Mouse (Mus musculus) frontal cortex, adult (tissue): Measurements from ENCODE around the gene Ttc4.

Experiments used
- ATAC-seq: cut with Nextera tagmentation; 2 replicates; pipeline ENCODE4 v1.9.2; 2017; ENCODE audit warnings: mild to moderate bottlenecking, moderate library complexity, mixed read lengths; ENCODE audit not compliant: low TSS enrichment

Ttc4 gene

DNA sequence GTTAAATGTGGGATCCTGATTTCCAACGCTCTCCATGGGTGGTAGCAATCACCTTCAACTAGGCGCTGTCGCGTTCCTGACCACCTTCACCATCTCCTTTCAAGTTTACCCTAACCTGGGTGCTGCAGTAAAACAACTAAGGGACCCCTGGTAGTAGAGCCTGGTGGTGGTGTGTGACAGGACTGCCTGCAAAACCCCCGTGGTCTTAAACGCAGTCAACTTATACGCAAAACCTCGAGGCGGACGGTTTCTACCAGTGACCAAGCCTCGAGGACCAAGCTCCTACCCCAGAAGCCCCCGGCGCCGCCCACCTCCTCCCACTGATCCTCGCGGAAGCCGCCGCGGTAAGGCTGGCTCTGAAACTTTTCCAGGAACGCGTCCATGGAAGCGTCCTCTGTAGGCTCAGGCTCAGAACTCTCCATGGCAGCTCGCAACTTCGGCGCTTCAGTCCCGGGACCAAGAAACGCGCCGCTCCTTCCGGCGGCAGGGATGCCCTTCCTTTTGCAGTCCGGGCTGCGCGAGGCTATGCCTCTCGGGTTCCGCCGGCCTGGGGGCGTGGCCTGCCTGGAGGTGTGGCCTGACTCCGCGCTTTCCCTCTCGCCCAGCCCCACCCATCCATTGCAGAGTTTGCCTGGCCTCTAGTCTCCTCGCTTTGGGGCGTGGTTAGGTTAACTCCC, at the start of gene Ttc4:
Gene Ttc4, minus strand, starts transcription at position 503 of the 677 bp plus-strand sequence.
- peak; percentile 100 for ATAC-seq

GRCm38 (mm10) chr4:106720631-106721030, 41.9 kb upstream of the Ttc4 start:
- ATAC-seq: no peak

GRCm38 (mm10) chr4:106713622-106714021, 34.9 kb upstream of the Ttc4 start:
- no peak for ATAC-seq

DNA sequence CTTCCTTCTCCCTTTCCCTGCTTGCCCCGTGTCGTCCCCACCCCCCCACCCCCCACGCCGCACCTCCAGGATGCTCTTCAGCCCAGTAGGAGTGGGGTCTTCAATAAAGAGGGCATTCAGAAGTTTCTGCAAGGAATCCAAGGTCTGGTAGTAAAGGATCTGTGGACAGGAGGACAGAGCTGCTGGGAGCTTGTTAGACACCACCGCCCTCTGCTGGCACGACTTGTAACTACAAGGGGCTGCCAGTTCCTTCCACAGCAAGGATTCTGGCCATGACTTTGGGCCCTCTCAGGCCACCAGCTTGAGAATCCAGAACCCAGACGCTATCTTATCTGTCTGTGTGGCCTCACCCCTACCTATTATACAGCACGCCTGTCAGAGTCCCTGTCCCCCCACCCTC, 29.7 kb upstream of the Ttc4 start:
- ATAC-seq: peak; percentile 43

DNA sequence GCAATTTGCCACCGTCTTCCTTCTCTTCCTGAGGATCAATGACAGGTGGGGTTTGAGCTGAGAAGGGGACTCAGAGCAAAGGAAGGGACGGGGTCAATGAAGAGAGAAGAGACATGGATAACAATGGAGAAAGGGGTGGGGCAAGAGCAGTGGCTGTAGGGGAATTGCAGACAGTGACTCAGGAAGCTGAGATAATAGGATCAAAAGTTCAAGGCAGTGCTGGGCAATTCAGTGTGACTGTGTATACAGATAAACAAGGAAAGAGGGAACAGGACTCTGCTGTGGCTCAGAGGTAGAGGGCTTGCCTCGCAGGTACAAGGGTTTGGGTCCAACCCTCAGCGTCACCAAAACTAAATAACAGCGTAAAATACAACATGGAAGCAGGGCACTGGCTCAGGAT, 29.2 kb upstream of the Ttc4 start:
- no peak for ATAC-seq

- ATAC-seq: no peak
These were observed 26.4 kb upstream of the Ttc4 start for GRCm38 (mm10) chr4:106705096-106705665.

- peak; percentile 81 for ATAC-seq
These were observed 25.7 kb upstream of the Ttc4 start for GRCm38 (mm10) chr4:106704416-106704815.

DNA sequence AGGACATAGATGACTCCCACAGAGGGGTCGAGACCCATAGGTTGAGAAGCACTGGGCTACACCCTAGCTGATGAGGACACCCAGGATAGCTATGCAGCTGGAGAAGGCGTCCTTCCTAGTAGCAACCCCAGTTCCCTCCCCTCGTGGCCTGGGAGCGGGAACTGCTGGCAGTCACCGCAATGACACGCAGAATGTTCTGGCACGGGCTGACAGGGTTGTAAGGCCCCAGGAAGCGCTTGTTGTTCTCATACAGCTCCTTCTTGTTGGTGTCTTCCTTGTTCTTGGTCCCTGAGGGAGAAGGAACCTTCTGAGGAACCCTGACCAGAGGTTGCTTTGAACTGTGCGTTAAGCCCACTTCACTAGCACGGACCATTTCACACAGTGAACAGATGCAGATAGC, 25.2 kb upstream of the Ttc4 start:
- ATAC-seq: no peak

GRCm38 (mm10) chr4:106700798-106701197, 22.1 kb upstream of the Ttc4 start:
- peak; percentile 18 for ATAC-seq

DNA sequence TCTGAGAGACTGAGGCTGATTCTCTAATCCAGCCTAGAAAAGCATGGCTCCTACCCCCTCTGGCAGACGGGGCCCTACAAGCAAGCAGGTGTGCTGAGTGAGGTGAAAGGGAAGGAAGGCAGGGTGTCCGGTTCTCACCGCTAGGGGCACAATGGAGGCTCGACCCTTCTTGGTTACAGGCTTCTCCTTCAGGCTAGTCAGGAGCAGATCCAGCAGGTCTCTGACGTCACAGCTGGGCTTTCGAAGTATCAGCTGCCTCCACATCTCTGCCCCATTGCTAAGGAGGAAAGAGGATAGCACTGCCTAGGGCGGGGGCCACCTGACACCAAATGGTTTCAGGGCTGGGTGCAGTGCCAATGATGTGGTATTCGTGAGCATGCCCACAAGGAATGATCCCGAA, 21.2 kb upstream of the Ttc4 start:
- ATAC-seq: peak; percentile 48

- ATAC-seq: no peak
These were observed 15.2 kb upstream of the Ttc4 start for GRCm38 (mm10) chr4:106693841-106694430.

DNA sequence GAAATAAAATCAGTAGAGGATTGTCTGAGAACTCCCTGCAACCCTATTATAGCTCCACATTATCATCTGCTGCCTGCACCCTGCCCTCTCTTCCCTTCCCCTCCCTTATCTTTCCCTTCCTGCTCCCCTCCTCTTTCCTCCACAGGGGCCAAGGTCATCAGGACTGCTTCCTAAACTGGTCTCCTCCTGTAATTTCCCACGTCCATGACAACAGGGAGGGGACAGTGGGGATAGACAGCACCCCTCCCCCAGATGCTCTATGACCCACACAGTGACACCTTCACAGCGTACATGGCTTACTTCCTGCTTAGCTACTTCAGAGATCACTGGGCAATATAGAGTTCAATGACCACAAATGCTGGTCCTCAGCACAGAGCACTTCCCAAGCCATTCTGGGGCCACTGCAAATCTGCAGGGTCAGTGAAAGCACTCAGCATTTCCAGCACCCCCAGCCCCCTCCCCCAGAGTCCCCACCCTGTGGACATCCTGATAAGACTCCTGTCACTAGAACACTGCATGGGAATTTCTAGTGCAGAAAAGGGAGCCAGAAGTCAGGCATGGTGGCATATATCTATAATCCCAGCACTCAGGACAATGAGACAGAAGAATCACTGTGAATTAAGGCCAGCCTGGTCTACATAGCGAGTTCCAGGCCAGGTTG, 10.0 kb upstream of the Ttc4 start:
- no peak for ATAC-seq

DNA sequence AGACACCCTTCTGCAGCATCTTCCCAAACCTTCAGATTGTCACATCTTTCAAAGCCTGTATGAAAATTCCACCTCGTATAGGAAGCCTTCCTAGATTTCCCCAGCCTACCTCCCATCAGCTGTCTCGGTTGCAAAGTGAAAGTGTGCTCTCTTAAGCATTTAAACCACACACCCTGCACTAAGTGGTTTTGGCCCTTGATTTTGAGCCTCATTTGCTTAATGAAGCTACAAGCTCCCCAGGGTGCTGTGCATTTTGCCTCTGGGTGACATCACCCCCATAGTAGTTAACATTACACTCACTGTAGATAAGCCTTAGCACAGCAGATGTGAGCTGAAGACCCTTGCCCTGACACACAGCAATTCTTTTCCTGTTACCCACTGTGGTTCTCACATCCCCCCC, 2.2 kb upstream of the Ttc4 start:
- no peak for ATAC-seq

DNA sequence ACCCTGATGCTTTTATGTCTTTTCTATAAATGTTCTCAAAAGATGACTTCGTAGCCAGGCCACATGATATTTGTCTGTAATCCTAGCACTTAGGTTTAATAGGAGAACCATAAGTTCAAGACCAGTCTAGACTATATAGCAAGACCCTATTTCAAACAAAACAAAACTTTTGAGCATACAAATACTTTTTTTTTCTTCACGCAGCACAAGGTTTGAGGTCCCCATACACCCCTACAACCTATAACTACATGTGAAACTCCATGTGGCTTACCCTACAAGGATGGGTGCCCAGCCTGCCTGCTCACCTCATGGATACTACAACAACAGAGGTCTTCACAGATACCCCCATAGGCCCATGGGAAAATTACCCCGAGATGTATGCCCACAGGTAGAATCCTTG, 408 bp upstream of the Ttc4 start:
- ATAC-seq: no peak; the same call in 1 of the 2 replicates

DNA sequence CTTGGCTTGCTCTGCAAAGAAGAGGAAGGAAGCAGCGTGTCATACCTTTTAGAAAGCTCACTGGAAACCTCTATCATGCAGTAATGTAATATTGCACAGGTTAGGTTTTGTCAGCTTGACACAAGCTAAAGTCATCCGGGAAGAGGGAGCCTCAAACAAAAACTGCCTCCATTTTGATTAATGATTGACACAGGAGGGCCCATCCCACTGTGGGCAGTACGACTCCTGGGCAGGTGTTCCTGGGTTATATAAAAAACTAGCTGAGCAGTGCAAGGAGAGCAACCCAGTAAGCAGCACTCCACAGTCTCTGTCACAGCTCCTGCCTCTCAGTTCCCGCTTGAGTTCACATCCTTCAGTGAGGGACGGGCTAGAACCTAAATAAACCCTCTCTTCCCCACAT, 2.0 kb downstream of the Ttc4 start:
- ATAC-seq: no peak

GRCm38 (mm10) chr4:106666546-106666945, 12.2 kb downstream of the Ttc4 start:
- no peak for ATAC-seq

DNA sequence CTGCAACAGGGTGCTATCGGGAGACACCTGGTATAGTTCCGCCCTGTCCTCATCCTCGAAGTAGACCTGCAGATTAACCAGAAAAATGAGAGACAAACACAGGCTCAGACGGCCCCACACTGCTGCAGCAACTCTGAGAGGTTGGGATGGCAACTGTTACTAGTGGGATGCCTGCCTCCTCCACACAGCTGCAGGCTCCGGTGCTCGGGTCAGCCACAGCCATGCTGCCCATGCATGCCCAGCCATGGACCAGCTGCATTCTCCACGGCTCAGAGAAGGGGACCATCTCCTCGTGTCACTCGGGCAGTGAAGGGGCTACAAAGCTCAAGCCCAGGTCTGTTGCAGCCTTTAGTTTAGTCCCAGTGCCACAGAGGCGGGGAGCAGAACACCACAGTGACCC, 13.1 kb downstream of the Ttc4 start:
- no peak for ATAC-seq

DNA sequence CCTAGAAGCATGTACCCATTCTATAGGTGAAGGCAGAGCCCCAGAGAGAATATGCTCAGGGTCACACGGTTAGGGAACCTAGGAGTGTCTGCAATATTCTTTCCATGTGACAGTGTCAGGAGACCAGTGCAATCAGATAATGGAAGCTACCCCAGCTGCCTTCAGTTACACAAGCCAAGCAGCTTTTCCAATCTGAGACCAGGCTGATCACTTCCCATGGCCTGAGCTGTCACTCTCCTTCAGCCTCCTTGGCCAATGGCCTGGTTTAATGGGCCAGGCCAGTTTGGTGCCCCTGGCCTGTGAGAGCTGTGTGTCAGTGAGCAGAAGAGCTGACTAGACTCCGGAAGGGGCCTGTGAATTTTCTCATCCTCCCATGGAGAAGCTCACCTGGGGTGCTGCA, 13.5 kb downstream of the Ttc4 start:
- no peak for ATAC-seq

GRCm38 (mm10) chr4:106664697-106665096, 14.0 kb downstream of the Ttc4 start:
- no peak for ATAC-seq

DNA sequence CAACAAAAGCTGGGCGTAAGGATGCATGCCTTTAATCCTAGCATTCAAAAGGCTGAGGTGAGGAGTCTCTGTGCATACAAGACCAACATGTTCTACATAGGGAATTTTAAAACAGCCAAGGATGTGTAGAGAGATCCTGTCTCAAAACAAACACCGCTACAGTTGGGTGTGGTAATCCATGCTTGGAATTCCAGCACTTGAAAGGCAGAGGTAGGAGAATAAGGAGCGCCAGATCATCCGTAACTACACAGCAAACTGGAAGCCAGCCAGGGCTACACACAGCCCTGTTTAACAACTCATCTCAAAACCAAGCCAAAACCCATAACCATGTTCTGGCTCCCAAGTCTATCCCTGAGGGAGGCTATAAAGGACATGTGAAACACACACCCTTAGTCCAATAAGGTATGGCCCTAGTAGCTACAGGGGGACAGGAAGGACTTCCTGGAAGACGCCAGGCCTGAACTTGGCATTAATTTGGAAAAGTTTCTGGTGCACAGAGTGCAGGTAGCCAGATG, 14.7 kb downstream of the Ttc4 start:
- no peak for ATAC-seq

- no peak for ATAC-seq
These were observed 23.1 kb downstream of the Ttc4 start for GRCm38 (mm10) chr4:106655681-106656080.

GRCm38 (mm10) chr4:106653051-106653450, 25.7 kb downstream of the Ttc4 start:
- ATAC-seq: no peak

- no peak for ATAC-seq
These were observed 26.2 kb downstream of the Ttc4 start for GRCm38 (mm10) chr4:106652546-106652945.
